Mouse (Mus musculus) thymus, adult 2 months (tissue): ENCODE data around the gene Elavl3.

ENCODE experiments used
- CTCF ChIP-seq: fragments of 200-500 bp; IDR thresholded peaks from 2 replicates; pipeline ENCODE4 v1.5.1; 2012; ENCODE audit warnings: mild to moderate bottlenecking, control low read depth, low read length, moderate library complexity, borderline replicate concordance; ENCODE audit not compliant: control insufficient read depth, poor library complexity, insufficient read depth; ENCODE audit errors: extremely low read depth
- POLR2A ChIP-seq: fragments of 200-500 bp; IDR thresholded peaks from 2 replicates; pipeline ENCODE4 v1.6.1; 2012; ENCODE audit warnings: mild to moderate bottlenecking, low read length, control low read depth, moderate library complexity; ENCODE audit not compliant: control insufficient read depth, poor library complexity, insufficient read depth; ENCODE audit errors: extremely low read depth

- TF ChIP-seq CTCF (no peak), POLR2A (no peak)
Observed at GRCm38 (mm10) chr9:22055713-22056112, 3.9 kb upstream of the Elavl3 start.
